Mouse (Mus musculus) C2C12 (cell line): ENCODE results near the gene Mrtfa.

Experiments
- CTCF ChIP-seq: IDR thresholded peaks from one replicate; pipeline ENCODE4 v1.5.1; 2011; ENCODE audit not compliant: control insufficient read depth, insufficient read depth, insufficient read length
- MAX ChIP-seq: IDR thresholded peaks from one replicate; pipeline ENCODE4 v1.6.1; 2011; ENCODE audit warnings: mild to moderate bottlenecking, control low read depth
- MYOD1 ChIP-seq: IDR thresholded peaks from one replicate; pipeline ENCODE4 v1.6.1; 2011; ENCODE audit warnings: low read depth; ENCODE audit not compliant: control insufficient read depth, insufficient read length
- MYOG ChIP-seq: IDR thresholded peaks from one replicate; pipeline ENCODE4 v1.6.1; 2011; ENCODE audit not compliant: control insufficient read depth, insufficient read length; ENCODE audit errors: extremely low read depth
- USF1 ChIP-seq: IDR thresholded peaks from one replicate; pipeline ENCODE4 v1.6.1; 2011; ENCODE audit warnings: low read depth, mild to moderate bottlenecking, control low read depth, moderate library complexity

- TF ChIP-seq MAX (no peak), CTCF (no peak), USF1 (no peak), MYOD1 (no peak), MYOG (no peak)
Observed at GRCm38 (mm10) chr15:81133781-81134180, 56.8 kb downstream of the Mrtfa start.
